Mouse (Mus musculus): ENCODE measurements around the gene Irf2bp1. TPM values are rescaled to one million over a fixed set of nuclear protein-coding genes. Genes with fewer than 3 reads are reported as not detected.

The Irf2bp1 gene
- total RNA-seq, 2 experiments from 2014 or later, result 52.7 to 56.3 TPM

- no peak within 1 kb of the TSS for H3K4me3 ChIP-seq
- TF ChIP-seq CTCF (conservative IDR thresholded peaks at IDR 0.05), result no peak
Observed at GRCm38 (mm10) chr7:18987100-18987499, 16.7 kb upstream of the Irf2bp1 start, which contains the start of gene Nanos2. Gene Nanos2, plus strand, starts transcription at chr7:18987400.

GRCm38 (mm10) chr7:18987747-18988146 lies 16.1 kb upstream of the Irf2bp1 start:
- no peak for DNase-seq (ENCODE audit: low spot score in 2 of 2)
- no peak overlapping the region for H3K27ac ChIP-seq
- no peak overlapping the region for H3K4me3 ChIP-seq
- TF ChIP-seq CTCF (conservative IDR thresholded peaks at IDR 0.05), result no peak

More at GRCm38 (mm10) chr7:18987100-18987499, 16.7 kb upstream of the Irf2bp1 start, which contains the start of gene Nanos2:
- no peak within 1 kb of the TSS for H3K27ac ChIP-seq
- DNase-seq (ENCODE audit: low spot score in 2 of 2), result no peak

GRCm38 (mm10) chr7:18988780-18989179 lies 15.1 kb upstream of the Irf2bp1 start:
- no peak overlapping the region for H3K27ac ChIP-seq
- no peak for DNase-seq (ENCODE audit: low spot score in 2 of 2)
- TF ChIP-seq CTCF (conservative IDR thresholded peaks at IDR 0.05), result no peak
- no peak overlapping the region for H3K4me3 ChIP-seq

GRCm38 (mm10) chr7:18989995-18990394 lies 13.8 kb upstream of the Irf2bp1 start:
- H3K4me3 ChIP-seq, result peak overlapping the region; percentile 92
- peak; percentile 63 for TF ChIP-seq CTCF (conservative IDR thresholded peaks at IDR 0.05)
- H3K27ac ChIP-seq, result peak overlapping the region; percentile 94
- DNase-seq (ENCODE audit: low spot score in 2 of 2), result no peak

GRCm38 (mm10) chr7:18990601-18991295 lies 13.1 kb upstream of the Irf2bp1 start, which contains the start of gene Mypop:
Gene Mypop, plus strand, starts transcription at chr7:18991245.
- peak; percentile 99 to 100 for DNase-seq (ENCODE audit: low spot score in 2 of 2)
- no peak for TF ChIP-seq CTCF (conservative IDR thresholded peaks at IDR 0.05)
- peak within 1 kb of the TSS; percentile 92 for H3K4me3 ChIP-seq
- peak within 1 kb of the TSS; percentile 94 for H3K27ac ChIP-seq

GRCm38 (mm10) chr7:18991660-18992293 lies 12.1 kb upstream of the Irf2bp1 start:
- no peak for TF ChIP-seq CTCF (conservative IDR thresholded peaks at IDR 0.05)
- no peak for DNase-seq (ENCODE audit: low spot score in 2 of 2)
- Histone ChIP-seq H3K27ac (peak overlapping the region; percentile 94), H3K4me3 (peak overlapping the region; percentile 92)

GRCm38 (mm10) chr7:18992294-18992675 lies 11.6 kb upstream of the Irf2bp1 start:
- no peak for DNase-seq (ENCODE audit: low spot score in 2 of 2)

GRCm38 (mm10) chr7:18993036-18993435 lies 10.8 kb upstream of the Irf2bp1 start:
- DNase-seq (ENCODE audit: low spot score in 2 of 2), result no peak
- Histone ChIP-seq H3K4me3 (peak overlapping the region; percentile 92), H3K27ac (peak overlapping the region; percentile 94; the same call in 1 of the 2 replicates)
- TF ChIP-seq CTCF (conservative IDR thresholded peaks at IDR 0.05), result no peak

More at GRCm38 (mm10) chr7:18992294-18992675, 11.6 kb upstream of the Irf2bp1 start:
- TF ChIP-seq CTCF (conservative IDR thresholded peaks at IDR 0.05), result no peak
- Histone ChIP-seq H3K4me3 (peak overlapping the region; percentile 92), H3K27ac (peak overlapping the region; percentile 94)

GRCm38 (mm10) chr7:18998835-18999234 lies 5.0 kb upstream of the Irf2bp1 start:
- no peak overlapping the region for H3K4me3 ChIP-seq
- TF ChIP-seq CTCF (conservative IDR thresholded peaks at IDR 0.05), result peak; percentile 59
- H3K27ac ChIP-seq, result no peak overlapping the region
- no peak for DNase-seq (ENCODE audit: low spot score in 2 of 2)

- Histone ChIP-seq H3K27ac (no peak overlapping the region; the same call in 1 of the 2 replicates), H3K4me3 (no peak overlapping the region; the same call in 1 of the 2 replicates)
- no peak for TF ChIP-seq CTCF (conservative IDR thresholded peaks at IDR 0.05)
- no peak for DNase-seq (ENCODE audit: low spot score in 2 of 2)
Observed at GRCm38 (mm10) chr7:19000421-19000820, 3.4 kb upstream of the Irf2bp1 start.

GRCm38 (mm10) chr7:19001066-19001806 lies 2.6 kb upstream of the Irf2bp1 start:
- peak overlapping the region; percentile 95 for H3K27ac ChIP-seq
- no peak for TF ChIP-seq CTCF (conservative IDR thresholded peaks at IDR 0.05)
- DNase-seq (ENCODE audit: low spot score in 2 of 2), result no peak
- peak overlapping the region; percentile 6; the same call in 1 of the 2 replicates for H3K4me3 ChIP-seq

- H3K4me3 ChIP-seq, result no peak overlapping the region
- TF ChIP-seq CTCF (conservative IDR thresholded peaks at IDR 0.05), result no peak
- DNase-seq (ENCODE audit: low spot score in 2 of 2), result no peak
- peak overlapping the region; percentile 95 for H3K27ac ChIP-seq
Observed at GRCm38 (mm10) chr7:19001807-19002085, 2.1 kb upstream of the Irf2bp1 start.

- no peak for DNase-seq (ENCODE audit: low spot score in 2 of 2)
- Histone ChIP-seq H3K27ac (peak overlapping the region; percentile 95), H3K4me3 (peak overlapping the region; percentile 55; the same call in 1 of the 2 replicates)
- TF ChIP-seq CTCF (conservative IDR thresholded peaks at IDR 0.05), result no peak
Observed at GRCm38 (mm10) chr7:19002115-19002514, 1.7 kb upstream of the Irf2bp1 start.
